Mouse (Mus musculus) WW6 (cell line): ENCODE measurements at regions not wholly inside any gene's neighbourhood (a gene's known extent, or its start where the extent isn't known, plus 50 kb on each side); places are given as distances from the start of the nearest gene placed in this dataset.

ENCODE experiments used
- DNase-seq: peaks from one replicate; pipeline ENCODE4 v3.0.0-alpha.2; 2013; ENCODE audit warnings: low read depth, low spot score

GRCm38 (mm10) chr13:114523116-114523515, 64.4 kb upstream of the Fst start:
- no peak for DNase-seq

DNA sequence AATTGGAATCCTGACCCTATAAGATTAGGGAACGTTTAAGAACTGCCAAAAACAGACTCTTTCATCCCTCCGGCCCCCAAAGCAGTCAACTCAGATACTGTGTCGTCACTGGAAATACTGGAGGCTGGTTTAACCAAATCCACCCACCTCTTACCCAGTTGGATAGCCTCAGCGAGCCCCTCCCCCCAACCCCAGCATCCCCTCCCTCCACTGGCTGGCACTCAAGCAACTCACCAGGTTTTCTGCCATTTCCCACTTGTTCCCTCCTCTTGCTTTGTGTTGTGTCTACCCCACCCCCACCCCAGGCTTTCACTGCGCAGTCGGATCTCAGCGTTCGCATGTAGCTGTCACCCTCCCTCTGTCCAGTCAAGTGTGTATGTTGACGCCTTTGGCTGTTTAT, 68.1 kb upstream of the Fst start:
- DNase-seq, result no peak

GRCm38 (mm10) chr13:114530171-114530774, 71.5 kb upstream of the Fst start:
- no peak for DNase-seq

- no peak for DNase-seq
Observed at GRCm38 (mm10) chr13:114531780-114532179, 73.0 kb upstream of the Fst start.

GRCm38 (mm10) chr13:114532393-114533097, 73.8 kb upstream of the Fst start:
- DNase-seq, result no peak

- DNase-seq, result no peak
Observed at GRCm38 (mm10) chr13:114534591-114534990, 75.8 kb upstream of the Fst start.

DNA sequence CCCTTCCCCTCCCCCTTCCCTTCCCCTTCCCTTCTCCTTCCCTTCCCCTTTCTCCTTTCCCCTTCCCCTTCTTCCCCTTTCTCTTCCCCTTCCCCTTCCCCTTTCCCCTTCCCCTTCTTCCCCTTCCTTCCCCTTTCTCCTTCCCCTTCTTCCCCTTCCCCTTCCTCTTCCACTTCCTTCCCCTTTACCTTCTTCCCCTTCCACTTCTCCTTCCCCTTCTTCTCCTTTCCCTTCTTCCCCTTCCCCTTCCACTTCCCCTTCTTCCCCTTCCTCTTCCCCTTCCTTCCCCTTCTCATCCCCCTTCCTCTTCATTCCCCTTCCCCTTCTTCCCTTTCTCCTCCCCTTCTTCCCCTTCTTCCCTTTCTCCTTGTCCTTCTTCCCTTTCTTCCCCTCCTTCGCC, 77.0 kb upstream of the Fst start:
- DNase-seq, result no peak

DNA sequence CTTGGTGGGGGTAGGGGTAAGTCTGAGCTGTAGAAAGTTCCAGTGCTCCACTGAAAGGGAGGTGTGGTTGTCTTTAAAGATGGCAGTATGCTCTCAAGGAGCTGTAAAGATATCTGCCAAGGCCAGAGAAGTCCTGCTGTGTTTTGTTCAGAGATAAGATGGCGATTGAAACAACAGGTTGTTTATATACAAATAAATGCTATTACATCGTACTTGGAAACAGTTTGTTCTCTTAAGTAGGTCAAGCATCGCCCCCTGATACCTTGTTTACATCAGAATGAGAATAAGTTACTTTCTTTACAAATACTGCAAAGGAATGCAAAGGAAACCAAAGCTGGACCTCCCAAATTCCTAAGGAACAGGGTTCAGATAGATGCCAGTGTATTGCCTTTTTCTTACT, 113.0 kb upstream of the Fst start:
- DNase-seq, result peak; percentile 5

DNA sequence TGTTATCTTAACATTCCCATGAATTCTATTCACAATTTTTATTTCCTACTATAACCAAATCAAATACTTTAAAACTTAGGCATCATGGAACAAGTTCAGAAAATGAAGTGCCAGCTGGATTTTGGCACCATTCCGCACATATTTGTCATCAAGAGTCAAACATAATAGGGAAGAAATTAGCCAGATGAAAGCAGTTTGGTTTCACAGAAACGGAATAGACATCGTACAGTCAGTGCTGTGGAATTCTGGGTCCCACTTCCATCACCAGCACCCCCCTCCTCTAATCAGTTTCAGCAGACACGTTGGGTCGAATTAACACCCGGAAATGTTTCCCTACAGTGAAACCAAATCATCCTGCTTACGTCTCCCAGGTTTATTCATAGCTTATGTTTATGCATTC, 125.8 kb upstream of the Fst start:
- DNase-seq, result no peak

- no peak for DNase-seq
Observed at GRCm38 (mm10) chr13:114587621-114588020, 128.9 kb upstream of the Fst start.

GRCm38 (mm10) chr13:114603341-114603740, 144.6 kb upstream of the Fst start:
- DNase-seq, result no peak

GRCm38 (mm10) chr13:114604037-114604694, 145.4 kb upstream of the Fst start:
- no peak for DNase-seq

DNA sequence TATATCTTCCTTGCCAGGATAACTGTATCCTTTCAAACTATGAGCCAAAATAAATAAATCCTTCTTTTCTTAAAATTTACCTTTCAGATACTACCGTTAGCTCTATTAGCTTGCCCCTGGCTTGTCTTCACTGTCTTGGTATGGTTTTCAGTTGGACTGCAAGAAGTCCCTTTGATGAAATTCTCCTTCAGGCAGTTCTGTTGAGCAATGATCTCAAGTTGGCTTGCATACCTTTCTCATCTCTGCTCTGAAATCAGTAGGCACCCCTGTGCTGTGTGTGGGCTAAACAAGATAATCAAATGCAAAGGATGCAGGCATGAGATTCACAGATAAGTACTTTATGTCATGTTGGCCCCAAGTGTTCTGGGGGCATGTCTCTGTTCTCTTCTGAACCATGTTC, 155.2 kb upstream of the Fst start:
- no peak for DNase-seq

GRCm38 (mm10) chr13:114619416-114619815, 160.7 kb upstream of the Fst start:
- no peak for DNase-seq

DNA sequence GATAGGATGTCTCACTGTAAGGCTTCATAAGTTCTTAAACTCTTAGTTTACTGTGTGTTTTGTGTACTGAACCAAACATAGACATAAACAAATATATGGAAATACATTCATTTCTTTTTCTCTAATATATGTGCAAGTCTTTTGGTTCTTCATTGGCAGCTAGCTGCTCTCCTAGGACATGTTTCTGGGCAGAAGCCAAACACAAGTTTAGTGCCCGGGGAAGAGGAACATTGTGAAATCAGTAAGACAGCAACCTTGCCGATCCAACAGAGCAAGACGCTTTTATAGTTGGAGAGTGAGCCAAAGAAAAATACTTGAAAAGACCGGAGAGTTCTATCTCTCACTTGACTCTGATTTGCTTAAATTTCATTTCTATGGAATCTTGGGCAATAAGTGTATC, 178.0 kb upstream of the Fst start:
- DNase-seq, result no peak

DNA sequence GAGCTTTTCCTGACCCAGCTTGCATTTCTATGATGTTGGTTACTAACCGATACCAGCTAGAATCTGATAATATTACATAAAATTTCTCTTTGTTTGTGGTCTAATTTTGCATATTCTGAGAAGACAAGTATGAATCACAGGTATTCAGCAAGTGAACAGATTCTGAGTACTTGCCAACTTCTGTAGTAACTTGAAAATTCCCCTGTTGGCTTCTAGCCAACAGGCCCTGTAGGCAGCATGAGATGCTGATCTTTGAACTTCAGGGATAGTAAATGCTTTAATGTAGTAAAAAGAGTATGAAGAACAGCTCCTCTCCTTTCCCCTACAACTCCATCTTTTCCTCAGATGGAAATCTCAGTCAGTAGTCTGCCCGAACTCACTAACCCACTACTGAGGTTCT, 178.5 kb upstream of the Mocs2 start:
- no peak for DNase-seq

DNA sequence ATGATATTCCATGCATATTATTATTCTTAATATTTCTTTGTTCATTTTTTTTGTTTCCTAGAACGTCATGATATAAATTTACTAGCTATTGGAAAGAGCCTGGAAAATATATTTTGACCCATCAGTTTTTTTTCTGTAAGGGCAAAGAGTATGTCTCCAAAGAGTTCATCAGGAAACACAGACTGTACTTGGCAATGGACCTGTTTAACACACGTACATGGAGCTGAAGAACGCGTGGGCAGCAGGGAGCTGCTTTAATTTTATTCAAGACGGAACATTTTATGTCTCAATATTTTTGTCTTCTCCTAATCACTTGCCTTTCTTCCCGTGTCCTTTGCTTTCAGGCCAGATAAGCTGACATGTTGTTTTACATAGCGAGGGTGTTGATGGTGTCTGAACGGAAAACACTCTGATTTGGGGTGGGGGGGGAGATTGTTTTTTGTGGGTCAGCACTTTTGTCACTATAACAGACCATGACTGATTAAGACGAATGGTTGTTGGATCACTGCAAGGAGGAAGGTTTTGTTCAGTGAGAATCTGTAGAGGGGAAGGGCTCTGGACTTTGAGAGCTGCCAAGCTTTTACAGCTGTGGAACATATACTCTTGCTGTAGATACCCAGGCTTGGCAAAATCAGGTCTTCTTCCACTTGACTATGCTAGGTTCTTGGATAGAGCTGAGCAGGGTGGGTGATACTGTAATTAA, 176.2 kb upstream of the Mocs2 start:
- DNase-seq, result no peak

DNA sequence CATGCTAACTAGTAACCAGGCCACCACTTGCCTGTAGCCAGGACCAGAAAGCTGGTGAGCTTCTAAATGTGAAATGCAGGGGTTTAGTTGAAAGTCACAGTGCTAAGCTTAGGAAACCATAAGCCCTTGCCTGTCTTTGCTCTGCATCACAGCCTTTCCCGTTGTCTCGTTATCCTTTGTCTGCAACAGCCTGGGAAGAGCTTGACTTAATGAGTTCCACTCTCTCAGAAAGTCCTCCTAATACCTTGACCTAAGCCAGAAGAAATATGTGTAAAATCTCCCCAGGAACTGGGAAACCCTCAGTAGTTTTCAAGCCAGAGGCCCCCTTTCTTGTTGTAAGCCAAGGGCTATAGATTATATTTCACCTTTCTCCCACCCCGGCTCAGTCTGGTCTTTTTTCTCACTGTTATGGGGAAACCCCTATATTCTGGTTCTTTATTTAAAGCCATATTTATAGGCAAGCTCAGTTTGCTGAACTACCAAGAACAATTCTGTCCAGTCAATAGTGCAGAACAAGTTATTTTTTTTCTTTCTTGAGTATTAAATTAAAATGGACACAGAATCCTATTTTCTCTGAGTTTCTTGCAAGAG, 175.0 kb upstream of the Mocs2 start:
- DNase-seq, result no peak

DNA sequence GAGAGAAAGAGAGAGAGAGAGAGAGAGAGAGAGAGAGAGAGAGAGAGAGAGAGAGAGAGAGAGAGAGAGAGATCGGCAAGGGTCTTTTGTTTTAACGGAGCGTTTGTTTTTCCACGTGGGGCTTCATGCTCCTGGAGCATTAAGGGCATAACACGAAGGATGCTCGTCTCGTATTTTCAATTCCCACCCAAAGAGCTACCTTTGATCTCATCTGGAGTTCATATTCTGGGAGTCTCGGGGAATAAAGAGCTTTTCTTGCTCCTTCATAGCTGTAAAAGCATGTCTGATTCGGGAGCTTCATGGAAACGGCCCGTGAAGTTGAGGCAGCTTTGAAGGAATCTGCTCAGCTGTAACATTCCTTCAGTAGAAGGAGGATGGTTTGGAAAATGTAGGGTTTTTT, 174.5 kb upstream of the Mocs2 start:
- DNase-seq, result no peak

DNA sequence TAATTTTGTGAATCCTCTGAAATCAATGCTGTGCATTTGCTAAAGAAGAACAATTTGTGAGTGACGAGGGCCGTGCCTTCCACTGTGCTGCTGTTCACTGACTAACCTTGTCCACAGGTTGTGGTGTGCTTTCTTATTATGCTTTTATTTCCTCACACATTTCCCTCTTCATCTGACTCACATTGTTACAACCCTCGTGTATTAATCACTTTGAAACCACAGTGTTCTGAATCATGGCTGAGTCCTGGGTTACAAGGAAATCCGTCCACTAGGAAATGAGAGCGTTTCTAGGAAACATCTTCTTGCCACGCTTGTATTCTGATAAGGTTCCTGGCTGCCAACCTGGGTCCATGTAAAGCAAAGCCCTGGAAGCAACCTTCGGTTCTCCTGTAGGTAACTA, 163.8 kb upstream of the Mocs2 start:
- no peak for DNase-seq

DNA sequence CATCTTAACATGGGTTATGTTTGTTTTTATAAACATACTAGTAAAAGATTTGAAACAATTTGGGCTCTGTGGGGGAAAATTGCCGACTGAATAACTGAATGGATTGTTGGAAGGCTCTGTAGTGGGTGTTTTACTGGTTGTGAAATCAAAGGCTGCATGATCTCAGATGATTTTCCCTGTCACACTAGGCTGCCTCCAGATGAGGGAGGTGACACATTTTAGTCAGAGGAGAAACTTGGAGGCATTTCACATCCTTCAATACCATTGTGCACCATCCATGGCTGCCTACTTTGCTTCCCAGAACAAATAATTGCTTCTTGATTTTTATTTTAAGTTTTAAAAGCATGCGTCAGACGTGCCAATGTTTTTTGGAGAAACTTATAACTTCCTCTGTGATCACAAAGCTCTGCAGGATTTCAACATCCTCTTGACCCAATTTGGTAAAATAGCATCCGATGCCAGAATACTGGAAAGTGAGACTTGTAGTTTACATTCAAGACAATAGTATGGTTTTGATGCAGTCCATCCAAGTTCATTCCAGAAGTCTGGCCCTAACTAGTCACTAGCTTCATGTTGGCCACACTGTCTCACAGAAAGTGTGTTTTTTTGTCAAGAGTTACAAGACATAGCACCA, 163.0 kb upstream of the Mocs2 start:
- no peak for DNase-seq

DNA sequence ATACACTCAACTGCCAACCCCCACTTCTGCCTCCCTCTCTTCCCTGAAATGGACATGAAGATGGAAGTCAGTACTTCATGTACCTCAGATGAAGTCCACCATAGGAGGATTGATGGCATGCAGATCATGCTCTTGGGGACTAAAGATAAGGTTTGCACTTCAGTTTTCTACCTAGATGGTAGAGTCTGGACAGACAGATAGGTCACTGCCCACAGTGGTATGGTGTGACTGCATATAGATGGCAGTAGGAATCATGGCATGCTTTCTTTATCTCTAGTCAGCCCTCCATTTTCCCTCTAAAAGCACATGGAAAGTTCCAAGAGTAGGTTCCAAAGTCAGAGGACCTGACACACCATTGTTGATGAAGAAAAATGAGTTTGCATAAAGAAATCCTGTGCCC, 145.6 kb upstream of the Mocs2 start:
- DNase-seq, result no peak
